ENCODE assay signal across 15 mouse cellular contexts in the genomic region with DNA sequence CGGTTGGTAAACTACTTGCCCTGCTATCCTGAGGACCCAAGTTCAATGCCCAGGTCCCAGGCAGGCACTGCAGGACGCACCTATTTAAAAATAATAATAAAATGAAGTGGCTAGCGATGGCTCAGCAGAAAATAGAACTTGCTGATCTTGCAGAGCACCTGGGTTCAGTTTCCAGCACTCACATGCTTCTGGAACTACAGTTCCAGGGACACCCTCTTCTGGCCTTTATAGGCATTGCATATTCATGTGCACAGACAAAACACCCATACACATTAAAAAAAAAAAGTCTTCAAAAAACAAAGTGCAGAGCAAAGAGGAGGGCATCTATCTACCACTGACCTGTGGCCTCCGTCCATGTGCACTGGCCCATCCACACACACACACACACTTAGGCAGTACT. TPM values are rescaled to one million over a fixed set of nuclear protein-coding genes. Genes with fewer than 3 reads are reported as not detected.
DNase-seq lines count a peak whose midpoint lies in the region; ATAC-seq and TF ChIP-seq lines count a peak whose summit lies in the region.
"Had no signal": no experiment of that assay in that cellular context is flagged by ENCODE, and none has a peak within 500 bp of the region (broad histone marks: within the 10 kb centered on the region; RNA-seq: fewer than 3 reads in every experiment).

No protein-coding gene starts in this region.

- TF ChIP-seq EP300 in stomach, postnatal 0 days (optimal IDR thresholded peaks at IDR 0.05) = no peak

- peak; percentile 43 for TF ChIP-seq CTCF in intestine, postnatal 0 days (IDR thresholded peaks at IDR 0.05; ENCODE audit: low read depth)
- TF ChIP-seq CTCF in stomach, postnatal 0 days (IDR thresholded peaks at IDR 0.05; ENCODE audit: low read depth) = peak; percentile 49

- DNase-seq in thymus, postnatal 0 days (ENCODE audit: low spot score) = peak; percentile 28
- no peak for DNase-seq in thymus, postnatal 14 days
- no peak for DNase-seq in stomach, postnatal 0 days (ENCODE audit: low spot score)
- no peak for DNase-seq in T-cell, adult 2 months (ENCODE audit: low spot score)
- no peak for DNase-seq in spleen, adult 18-20 months
- DNase-seq: cerebellum, adult 2 months; lung, postnatal 10 days; thymus, postnatal 36 days had no signal

- H3K4me1 ChIP-seq in intestine, postnatal 0 days (replicated peaks; ENCODE audit: control insufficient read depth, insufficient read depth, low read length) = no peaks in the 10 kb centered on the region
- no peaks in the 10 kb centered on the region for H3K4me1 ChIP-seq in intestine, embryonic 16.5 days (ENCODE audit: control insufficient read depth, insufficient read depth, low read length)
- no peaks in the 10 kb centered on the region for H3K4me1 ChIP-seq in stomach, postnatal 0 days (replicated peaks; ENCODE audit: control insufficient read depth, insufficient read depth)
- H3K4me1 ChIP-seq: embryonic facial prominence, embryonic 13.5 days; hindbrain, embryonic 15.5 days; limb, embryonic 10.5 days had no signal

- no peak overlapping the region for H3K9ac ChIP-seq in intestine, postnatal 0 days (ENCODE audit: low read depth, low read length)
- H3K9ac ChIP-seq in intestine, embryonic 16.5 days (ENCODE audit: low read depth, low read length) = no peak overlapping the region
- no peak overlapping the region for H3K9ac ChIP-seq in stomach, postnatal 0 days (ENCODE audit: low read length)
- H3K9ac ChIP-seq: embryonic facial prominence, embryonic 13.5 days; hindbrain, embryonic 15.5 days had no signal

- WGBS in intestine, postnatal 0 days = 93% methylated on average over 4 of the region's 4 CpGs
- WGBS in intestine, embryonic 16.5 days = 98% methylated on average over 4 of the region's 4 CpGs
- 95% methylated on average over 4 of the region's 4 CpGs for WGBS in stomach, postnatal 0 days

- H3K9me3 ChIP-seq in intestine, postnatal 0 days (ENCODE audit: control insufficient read depth) = no peaks in the 10 kb centered on the region
- no peaks in the 10 kb centered on the region for H3K9me3 ChIP-seq in intestine, embryonic 16.5 days (ENCODE audit: control insufficient read depth, low read length)
- H3K9me3 ChIP-seq in stomach, postnatal 0 days (ENCODE audit: control insufficient read depth, low read length) = no peaks in the 10 kb centered on the region
- H3K9me3 ChIP-seq: embryonic facial prominence, embryonic 13.5 days; hindbrain, embryonic 15.5 days; limb, embryonic 10.5 days had no signal

- no peak overlapping the region for H3K27ac ChIP-seq in intestine, postnatal 0 days (ENCODE audit: low read depth, low read length)
- no peak overlapping the region for H3K27ac ChIP-seq in intestine, embryonic 16.5 days (ENCODE audit: low read length)
- H3K27ac ChIP-seq in stomach, postnatal 0 days (replicated peaks) = no peak overlapping the region
- H3K27ac ChIP-seq: embryonic facial prominence, embryonic 13.5 days; hindbrain, embryonic 15.5 days; limb, embryonic 10.5 days had no signal

- H3K4me2 ChIP-seq in intestine, postnatal 0 days (replicated peaks; ENCODE audit: low read depth) = no peak overlapping the region
- no peak overlapping the region for H3K4me2 ChIP-seq in intestine, embryonic 16.5 days (ENCODE audit: low read depth, low read length)
- H3K4me2 ChIP-seq in stomach, postnatal 0 days (replicated peaks; ENCODE audit: low read depth) = no peak overlapping the region
- H3K4me2 ChIP-seq: embryonic facial prominence, embryonic 13.5 days; heart, embryonic 11.5 days; hindbrain, embryonic 15.5 days had no signal

- H3K27me3 ChIP-seq in intestine, postnatal 0 days (replicated peaks; ENCODE audit: control insufficient read depth, insufficient read depth, low read length) = no peaks in the 10 kb centered on the region
- H3K27me3 ChIP-seq in intestine, embryonic 16.5 days (replicated peaks; ENCODE audit: control insufficient read depth, insufficient read depth, low read length) = no peaks in the 10 kb centered on the region
- H3K27me3 ChIP-seq in stomach, postnatal 0 days (ENCODE audit: control insufficient read depth, insufficient read depth, low read length) = no peaks in the 10 kb centered on the region
- H3K27me3 ChIP-seq: embryonic facial prominence, embryonic 13.5 days; hindbrain, embryonic 15.5 days had no signal

- no peak for ATAC-seq in intestine, postnatal 0 days
- ATAC-seq in intestine, embryonic 16.5 days = no peak
- peak; percentile 28 for ATAC-seq in activated CD4-positive, CD25-positive, alpha-beta regulatory T cell, adult 4 months
- no peak for ATAC-seq in stomach, postnatal 0 days (ENCODE audit: low FRiP score, low TSS enrichment)

- no peak overlapping the region for H3K4me3 ChIP-seq in intestine, postnatal 0 days (ENCODE audit: low read depth, low read length)
- no peak overlapping the region for H3K4me3 ChIP-seq in intestine, embryonic 16.5 days (ENCODE audit: low read length)
- H3K4me3 ChIP-seq in stomach, postnatal 0 days (ENCODE audit: low read depth, low read length) = no peak overlapping the region
- H3K4me3 ChIP-seq: embryonic facial prominence, embryonic 13.5 days; hindbrain, embryonic 15.5 days; limb, embryonic 10.5 days had no signal

- H3K36me3 ChIP-seq in intestine, postnatal 0 days (ENCODE audit: control insufficient read depth, insufficient read depth) = peaks cover 3% of the 10 kb centered on the region; the same call in 1 of the 2 replicates
- no peaks in the 10 kb centered on the region for H3K36me3 ChIP-seq in intestine, embryonic 16.5 days (ENCODE audit: control insufficient read depth, insufficient read depth, low read length)
- 0 out of 2 replicates have a peak, but pooled peaks cover 2% of the 10 kb centered on the region for H3K36me3 ChIP-seq in stomach, postnatal 0 days (ENCODE audit: control insufficient read depth, insufficient read depth, low read length)

RNA-seq across cellular contexts. Expression of a gene that starts 47.9 kb away (rescaled TPM):
- 34.1 and 35.5 TPM in 2 replicates for polyA plus RNA-seq in intestine, postnatal 0 days (2015; fragmentation: Nextera tagmentation; extraction: Ambion mirVana)
- 24.1 and 30.6 TPM in 2 replicates for polyA plus RNA-seq in intestine, embryonic 16.5 days (2015; fragmentation: Nextera tagmentation; extraction: Ambion mirVana)
- 109 and 131 TPM in 2 replicates for polyA plus RNA-seq in thymus, postnatal 0 days (2015; fragmentation: Nextera tagmentation; extraction: Ambion mirVana)
- polyA plus RNA-seq in activated CD4-positive, CD25-positive, alpha-beta regulatory T cell, adult 4 months (2017; shearing (Covaris generic)) = 10 to 100 TPM; 26.6 to 41.1 TPM
- 38.7 and 41.3 TPM in 2 replicates for polyA plus RNA-seq in stomach, postnatal 0 days (2015; fragmentation: Nextera tagmentation; extraction: Ambion mirVana)

RNA-seq across cellular contexts. Expression of a gene that starts 53.2 kb away (rescaled TPM):
- polyA plus RNA-seq in intestine, postnatal 0 days (2015; fragmentation: Nextera tagmentation; extraction: Ambion mirVana) = 18.8 and 20.9 TPM in 2 replicates
- polyA plus RNA-seq in intestine, embryonic 16.5 days (2015; fragmentation: Nextera tagmentation; extraction: Ambion mirVana) = 29.4 and 29.8 TPM in 2 replicates
- polyA plus RNA-seq in thymus, postnatal 0 days (2015; fragmentation: Nextera tagmentation; extraction: Ambion mirVana) = 0.86 and 1.1 TPM in 2 replicates
- polyA plus RNA-seq in activated CD4-positive, CD25-positive, alpha-beta regulatory T cell, adult 4 months (2017; shearing (Covaris generic)) = under 1 TPM; 0.74 to 0.83 TPM
- 7.6 and 8.0 TPM in 2 replicates for polyA plus RNA-seq in stomach, postnatal 0 days (2015; fragmentation: Nextera tagmentation; extraction: Ambion mirVana)
